Comparison of ENCODE assay signal across 8 mouse cellular contexts in the genomic region with DNA sequence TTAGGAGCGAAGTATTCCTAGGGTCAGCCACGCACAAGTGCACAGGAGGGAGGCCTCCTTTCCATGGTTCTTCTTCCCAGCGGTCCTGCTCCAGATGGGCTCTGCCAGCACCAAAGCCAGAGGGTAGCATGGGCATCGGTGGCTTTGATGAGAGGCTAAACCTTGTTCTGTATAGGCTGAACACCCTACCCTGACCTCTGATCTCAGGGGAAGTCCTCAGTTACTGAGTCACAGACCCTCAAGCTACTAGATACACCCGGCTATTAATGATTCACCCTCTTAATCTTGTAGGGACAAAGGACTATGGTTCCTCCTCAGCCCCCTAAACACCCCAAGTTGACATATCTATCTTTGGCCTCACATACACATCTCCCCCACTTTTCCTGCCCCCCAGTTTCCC. TPM values are rescaled to one million over a fixed set of nuclear protein-coding genes. Genes with fewer than 3 reads are reported as not detected.
DNase-seq lines count a peak whose midpoint lies in the region; ATAC-seq and TF ChIP-seq lines count a peak whose summit lies in the region.
"Had no signal": no experiment of that assay in that cellular context is flagged by ENCODE, and none has a peak within 500 bp of the region (broad histone marks: within the 10 kb centered on the region; RNA-seq: fewer than 3 reads in every experiment).

No protein-coding gene starts in this region.

- H3K9ac ChIP-seq in ES-E14 (ENCODE audit: insufficient read depth, low read depth, low read length, poor library complexity, severe bottlenecking): no peak overlapping the region
- H3K9ac ChIP-seq in hindbrain, embryonic 13.5 days: peak overlapping the region; percentile 86
- no peak overlapping the region for H3K9ac ChIP-seq in liver, embryonic 13.5 days

- ATAC-seq in hindbrain, embryonic 13.5 days (ENCODE audit: low FRiP score): no peak
- no peak for ATAC-seq in liver, embryonic 13.5 days (ENCODE audit: low read depth)

- peak overlapping the region; percentile 97; the same call in 1 of the 2 replicates for H3K27ac ChIP-seq in ES-E14 (ENCODE audit: insufficient read depth, low read depth, low read length, poor library complexity, severe bottlenecking)
- no peak overlapping the region for H3K27ac ChIP-seq in hindbrain, embryonic 13.5 days
- H3K27ac ChIP-seq in liver, embryonic 13.5 days: no peak overlapping the region; the same call in 1 of the 2 replicates

- in situ Hi-C loops in ES-E14 (cut with MboI; ENCODE audit: low sequenced_read_pairs in 2 of 2, unreplicated experiment in 2 of 2): no loop called here

- intact Hi-C loops in heart, postnatal 36 days (cut with DNase I): loop anchor here (5.0 kb wide), 1 partner anchor 82 kb away; no protein-coding TSS in a partner anchor

- H3K4me1 ChIP-seq in ES-E14 (ENCODE audit: control insufficient read depth in 2 of 2, insufficient read depth in 2 of 2, low read length in 2 of 2, poor library complexity in 1 of 2): peaks cover 22 to 58% of the 10 kb centered on the region in 2 experiments; a peak in 3 of 4 replicates
- peaks cover 77% of the 10 kb centered on the region for H3K4me1 ChIP-seq in hindbrain, embryonic 13.5 days (replicated peaks)
- H3K4me1 ChIP-seq in liver, embryonic 13.5 days (replicated peaks): peaks cover 86% of the 10 kb centered on the region

- H3K36me3 ChIP-seq in ES-E14 (ENCODE audit: control insufficient read depth, insufficient read depth, low read length, poor library complexity, severe bottlenecking): peaks cover 35% of the 10 kb centered on the region
- H3K36me3 ChIP-seq in hindbrain, embryonic 13.5 days: peaks cover 26% of the 10 kb centered on the region
- H3K36me3 ChIP-seq in liver, embryonic 13.5 days: peaks cover 11% of the 10 kb centered on the region

- peak overlapping the region; percentile 92 for H3K4me2 ChIP-seq in hindbrain, embryonic 13.5 days
- H3K4me2 ChIP-seq in liver, embryonic 13.5 days: 0 out of 2 replicates have a peak overlapping the region, but pooled peaks have one; percentile 10

- 59% methylated on average over 5 of the region's 5 CpGs for WGBS in hindbrain, embryonic 13.5 days
- WGBS in liver, embryonic 13.5 days (ENCODE audit: insufficient replicate concordance): 72% methylated on average over 5 of the region's 5 CpGs

- no peaks in the 10 kb centered on the region for H3K9me3 ChIP-seq in ES-E14 (ENCODE audit: control insufficient read depth, insufficient read depth, low read depth, low read length)
- H3K9me3 ChIP-seq in hindbrain, embryonic 13.5 days: no peaks in the 10 kb centered on the region
- no peaks in the 10 kb centered on the region for H3K9me3 ChIP-seq in liver, embryonic 13.5 days (replicated peaks)

- no peak overlapping the region for H3K4me3 ChIP-seq in ES-E14 (ENCODE audit: insufficient read depth in 1 of 2, low read depth in 1 of 2, low read length in 2 of 2, poor library complexity in 1 of 2, severe bottlenecking in 1 of 2)
- peak overlapping the region; percentile 66; the same call in 1 of the 2 replicates for H3K4me3 ChIP-seq in hindbrain, embryonic 13.5 days
- no peak overlapping the region for H3K4me3 ChIP-seq in liver, embryonic 13.5 days (replicated peaks)

- no peaks in the 10 kb centered on the region for H3K27me3 ChIP-seq in hindbrain, embryonic 13.5 days
- peaks cover 40% of the 10 kb centered on the region for H3K27me3 ChIP-seq in liver, embryonic 13.5 days

- peak; percentile 61 for DNase-seq in kidney, adult 9 months
- no peak for DNase-seq in kidney, postnatal 4 days
- no peak for DNase-seq in ES-E14 (ENCODE audit: low read depth, low spot score)
- DNase-seq in liver, embryonic 13.5 days: no peak
- no peak for DNase-seq in frontal cortex, postnatal 10 days (ENCODE audit: low spot score in 2 of 2)
- DNase-seq in heart, postnatal 36 days: no peak
- DNase-seq: cerebellum, postnatal 36 days had no signal

TF ChIP-seq in ES-E14, 5 proteins besides CTCF, POLR2A, EP300 and RAD21:
- TF ChIP-seq MAFK (IDR thresholded peaks at IDR 0.05; ENCODE audit: insufficient read depth, low read depth, low read length) (no peak), CHD2 (IDR thresholded peaks at IDR 0.05; ENCODE audit: low read depth, low read length) (no peak), ZC3H11A (IDR thresholded peaks at IDR 0.05; ENCODE audit: borderline replicate concordance, low read depth, low read length) (no peak), ZNF384 (IDR thresholded peaks at IDR 0.05; ENCODE audit: low read depth, low read length) (no peak), HCFC1 (IDR thresholded peaks at IDR 0.05; ENCODE audit: borderline replicate concordance, insufficient read depth, low read length) (no peak)

RNA-seq across cellular contexts. Expression of a gene that starts 3.4 kb away (rescaled TPM):
- total RNA-seq in ES-E14 (2012; rRNA removed): 214 and 296 TPM in 2 replicates
- 120 and 132 TPM in 2 replicates for polyA plus RNA-seq in hindbrain, embryonic 13.5 days (2015; fragmentation: Nextera tagmentation; extraction: Ambion mirVana)
- 8.5 and 8.7 TPM in 2 replicates for polyA plus RNA-seq in liver, embryonic 13.5 days (2015; fragmentation: Nextera tagmentation; extraction: Ambion mirVana)
- total RNA-seq in heart, postnatal 36 days (2021): 10 to 100 TPM; 34.8 to 42.1 TPM

RNA-seq across cellular contexts. Expression of a gene that starts 6.7 kb away (rescaled TPM):
- 0.67 and 0.79 TPM in 2 replicates for total RNA-seq in ES-E14 (2012; rRNA removed)
- polyA plus RNA-seq in hindbrain, embryonic 13.5 days (2015; fragmentation: Nextera tagmentation; extraction: Ambion mirVana): 1.4 and 1.7 TPM in 2 replicates
- 5.5 and 5.9 TPM in 2 replicates for polyA plus RNA-seq in liver, embryonic 13.5 days (2015; fragmentation: Nextera tagmentation; extraction: Ambion mirVana)
- total RNA-seq in heart, postnatal 36 days (2021): 1 to 10 TPM; 3.5 to 7.0 TPM

RNA-seq across cellular contexts. Expression of a gene that starts 9.2 kb away (rescaled TPM):
- total RNA-seq in ES-E14 (2012; rRNA removed): 0.21 and 0.27 TPM in 2 replicates
- polyA plus RNA-seq in hindbrain, embryonic 13.5 days (2015; fragmentation: Nextera tagmentation; extraction: Ambion mirVana): 4.9 and 6.8 TPM in 2 replicates
- 0.89 and 1.0 TPM in 2 replicates for polyA plus RNA-seq in liver, embryonic 13.5 days (2015; fragmentation: Nextera tagmentation; extraction: Ambion mirVana)
- total RNA-seq in heart, postnatal 36 days (2021): 1 to 10 TPM; 7.7 to 8.4 TPM

RNA-seq across cellular contexts. Expression of a gene that starts 21.8 kb away (rescaled TPM):
- total RNA-seq in ES-E14 (2012; rRNA removed): 0.16 and 0.18 TPM in 2 replicates
- polyA plus RNA-seq in hindbrain, embryonic 13.5 days (2015; fragmentation: Nextera tagmentation; extraction: Ambion mirVana): 2.5 and 2.7 TPM in 2 replicates
- polyA plus RNA-seq in liver, embryonic 13.5 days (2015; fragmentation: Nextera tagmentation; extraction: Ambion mirVana): 0.08 TPM in 1 of 2 replicates, not detected in the other
- total RNA-seq in heart, postnatal 36 days (2021): 100 to 1,000 TPM; 208 to 223 TPM

RNA-seq across cellular contexts. Expression of a gene that starts 40.8 kb away (rescaled TPM):
- total RNA-seq in ES-E14 (2012; rRNA removed): 15.2 and 31.2 TPM in 2 replicates
- polyA plus RNA-seq in hindbrain, embryonic 13.5 days (2015; fragmentation: Nextera tagmentation; extraction: Ambion mirVana): 26.4 and 26.6 TPM in 2 replicates
- polyA plus RNA-seq in liver, embryonic 13.5 days (2015; fragmentation: Nextera tagmentation; extraction: Ambion mirVana): 4.0 and 4.1 TPM in 2 replicates
- 10 to 100 TPM in 1 of 2 experiments, 1 to 10 TPM in 1; 9.2 to 10.2 TPM for total RNA-seq in heart, postnatal 36 days (2021)
